Mouse (Mus musculus): Measurements from ENCODE around the gene Gcnt7. TPM values are rescaled to one million over a fixed set of nuclear protein-coding genes. Genes with fewer than 3 reads are reported as not detected.

The Gcnt7 gene
- total and polyA plus RNA-seq, 2 experiments from 2014 or later = 0.25 TPM; not detected in 1

DNA sequence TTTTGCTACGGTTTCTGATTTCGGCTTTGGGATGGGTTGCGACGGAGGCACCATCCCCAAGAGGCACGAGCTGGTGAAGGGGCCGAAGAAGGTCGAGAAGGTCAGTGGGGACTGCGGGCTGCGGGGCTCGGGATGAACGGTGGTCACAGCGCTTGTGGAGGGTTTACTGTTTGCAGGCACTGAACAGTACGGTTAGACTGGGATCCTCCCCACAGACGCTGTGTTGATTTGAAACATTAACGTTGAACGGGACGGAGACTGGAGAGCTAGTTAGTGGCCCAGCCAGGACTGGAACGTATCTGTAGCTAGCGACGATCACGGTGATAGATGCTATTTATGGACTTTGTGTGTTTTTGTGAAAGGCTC, 17.8 kb downstream of the Gcnt7 start:
- Histone ChIP-seq H3K27me3 (ENCODE audit: control insufficient read depth, insufficient read depth, low read length) (no peaks in the 10 kb centered on the region), H3K4me3 (ENCODE audit: low read depth, low read length) (peak overlapping the region; percentile 84), H3K4me2 (ENCODE audit: low read depth, low read length) (peak overlapping the region; percentile 71), H3K9me3 (replicated peaks; ENCODE audit: control insufficient read depth, low read length) (no peaks in the 10 kb centered on the region), H3K36me3 (replicated peaks; ENCODE audit: control insufficient read depth, insufficient read depth, low read length) (peaks cover 10% of the 10 kb centered on the region), H3K4me1 (ENCODE audit: control insufficient read depth, insufficient read depth) (peaks cover 14% of the 10 kb centered on the region), H3K27ac (ENCODE audit: low read depth) (peak overlapping the region; percentile 56; the same call in 1 of the 2 replicates), H3K9ac (replicated peaks; ENCODE audit: low read depth, low read length) (peak overlapping the region; percentile 47)
- DNase-seq (ENCODE audit: low spot score) (peak; percentile 7), ATAC-seq (ENCODE audit: insufficient read depth, low read depth) (peak; percentile 54)
- under 1% methylated on average over 21 of the region's 21 CpGs for WGBS
- TF ChIP-seq CTCF (IDR thresholded peaks at IDR 0.05; ENCODE audit: low read depth) (no peak), EP300 (IDR thresholded peaks at IDR 0.05; ENCODE audit: low read depth) (no peak)

- TF ChIP-seq CTCF (IDR thresholded peaks at IDR 0.05; ENCODE audit: low read depth) (no peak; the same call in 1 of the 2 replicates), EP300 (IDR thresholded peaks at IDR 0.05; ENCODE audit: low read depth) (no peak)
- H3K27ac ChIP-seq (ENCODE audit: low read depth) = peak within 1 kb of the TSS; percentile 58
- WGBS = 2% methylated on average over 35 of the region's 35 CpGs
- DNase-seq (ENCODE audit: low spot score) (peak; percentile 95), ATAC-seq (ENCODE audit: insufficient read depth, low read depth) (peak; percentile 97)
- peaks cover 4% of the 10 kb centered on the region for H3K36me3 ChIP-seq (replicated peaks; ENCODE audit: control insufficient read depth, insufficient read depth, low read length)
- H3K4me1 ChIP-seq (ENCODE audit: control insufficient read depth, insufficient read depth) = peaks cover 14% of the 10 kb centered on the region
- peak within 1 kb of the TSS; percentile 71 for H3K4me2 ChIP-seq (ENCODE audit: low read depth, low read length)
- H3K9me3 ChIP-seq (replicated peaks; ENCODE audit: control insufficient read depth, low read length) = no peaks in the 10 kb centered on the region
- no peaks in the 10 kb centered on the region for H3K27me3 ChIP-seq (ENCODE audit: control insufficient read depth, insufficient read depth, low read length)
- H3K4me3 ChIP-seq (ENCODE audit: low read depth, low read length) = peak within 1 kb of the TSS; percentile 84
- peak within 1 kb of the TSS; percentile 47 for H3K9ac ChIP-seq (replicated peaks; ENCODE audit: low read depth, low read length)
These were observed 18.4 kb downstream of the Gcnt7 start, which contains the start of gene Rtf2 for GRCm38 (mm10) chr2:172439843-172440639. Gene Rtf2 (plus strand): TSS chr2:172440556.

GRCm38 (mm10) chr2:172437371-172437952, 20.9 kb downstream of the Gcnt7 start:
- Histone ChIP-seq H3K4me3 (ENCODE audit: low read depth, low read length) (no peak overlapping the region), H3K27ac (ENCODE audit: low read depth) (no peak overlapping the region), H3K36me3 (replicated peaks; ENCODE audit: control insufficient read depth, insufficient read depth, low read length) (no peaks in the 10 kb centered on the region), H3K9me3 (replicated peaks; ENCODE audit: control insufficient read depth, low read length) (no peaks in the 10 kb centered on the region), H3K27me3 (ENCODE audit: control insufficient read depth, insufficient read depth, low read length) (no peaks in the 10 kb centered on the region), H3K4me2 (ENCODE audit: low read depth, low read length) (no peak overlapping the region), H3K9ac (replicated peaks; ENCODE audit: low read depth, low read length) (no peak overlapping the region), H3K4me1 (ENCODE audit: control insufficient read depth, insufficient read depth) (peaks cover 14% of the 10 kb centered on the region)
- 56% methylated on average over 16 of the region's 16 CpGs for WGBS
- ATAC-seq (ENCODE audit: insufficient read depth, low read depth) (no peak), DNase-seq (ENCODE audit: low spot score) (no peak)
- no peak for TF ChIP-seq CTCF (IDR thresholded peaks at IDR 0.05; ENCODE audit: low read depth)
- TF ChIP-seq EP300 (IDR thresholded peaks at IDR 0.05; ENCODE audit: low read depth) = no peak

DNA sequence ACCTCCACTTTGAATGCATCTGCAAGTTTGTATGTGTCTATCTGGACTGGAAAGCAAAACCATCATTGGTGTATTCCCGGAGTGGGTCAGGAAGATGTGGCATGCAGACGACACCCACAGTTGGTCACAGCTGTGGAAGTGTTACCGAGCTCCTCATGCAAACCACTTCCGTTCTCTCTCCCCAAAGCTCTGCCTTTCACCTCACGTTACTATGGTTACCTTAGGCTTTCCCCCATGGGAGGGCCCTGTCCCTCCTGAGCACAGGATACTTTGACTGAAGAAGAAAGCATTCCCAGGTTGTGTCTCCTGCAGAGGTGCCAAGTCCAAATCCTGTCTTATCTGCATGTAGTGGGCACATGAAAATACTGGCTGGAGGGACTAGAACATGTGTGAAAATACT, 24.6 kb downstream of the Gcnt7 start:
- H3K4me3 ChIP-seq (ENCODE audit: low read depth, low read length) = no peak overlapping the region
- H3K36me3 ChIP-seq (replicated peaks; ENCODE audit: control insufficient read depth, insufficient read depth, low read length) = no peaks in the 10 kb centered on the region
- TF ChIP-seq EP300 (IDR thresholded peaks at IDR 0.05; ENCODE audit: low read depth) = no peak
- TF ChIP-seq CTCF (IDR thresholded peaks at IDR 0.05; ENCODE audit: low read depth) = no peak
- H3K27me3 ChIP-seq (ENCODE audit: control insufficient read depth, insufficient read depth, low read length) = no peaks in the 10 kb centered on the region
- 42% methylated on average over 5 of the region's 5 CpGs for WGBS
- no peaks in the 10 kb centered on the region for H3K9me3 ChIP-seq (replicated peaks; ENCODE audit: control insufficient read depth, low read length)
- no peak overlapping the region for H3K9ac ChIP-seq (replicated peaks; ENCODE audit: low read depth, low read length)
- no peak overlapping the region for H3K27ac ChIP-seq (ENCODE audit: low read depth)
- no peak overlapping the region for H3K4me2 ChIP-seq (ENCODE audit: low read depth, low read length)
- ATAC-seq (ENCODE audit: insufficient read depth, low read depth) (no peak), DNase-seq (ENCODE audit: low spot score) (no peak)
- peaks cover 11% of the 10 kb centered on the region for H3K4me1 ChIP-seq (ENCODE audit: control insufficient read depth, insufficient read depth)

DNA sequence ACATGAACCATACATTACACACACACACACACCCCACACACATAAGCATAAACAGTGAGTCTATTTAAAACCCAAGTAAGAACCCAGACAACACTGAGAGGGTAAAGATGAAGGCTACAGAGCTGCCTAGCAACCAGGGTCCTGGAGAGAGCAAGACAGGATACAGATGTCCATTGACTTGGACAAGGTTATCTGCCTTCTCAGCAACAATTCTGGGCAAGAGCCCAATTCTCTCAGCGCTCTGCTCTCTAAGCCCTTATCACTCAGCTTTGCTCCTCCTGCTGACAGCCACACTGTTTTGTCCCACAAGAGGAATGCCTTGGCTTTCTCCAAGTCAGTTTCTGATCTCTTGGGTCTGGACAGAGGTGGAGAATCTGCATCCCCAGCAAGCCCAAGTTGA, 27.8 kb downstream of the Gcnt7 start:
- 0% methylated on average over 1 of the region's 1 CpGs for WGBS
- no peak overlapping the region for H3K4me2 ChIP-seq (ENCODE audit: low read depth, low read length)
- TF ChIP-seq CTCF (IDR thresholded peaks at IDR 0.05; ENCODE audit: low read depth) (no peak), EP300 (IDR thresholded peaks at IDR 0.05; ENCODE audit: low read depth) (0 out of 2 replicates have a peak, but pooled peaks have one; percentile 35)
- H3K27me3 ChIP-seq (ENCODE audit: control insufficient read depth, insufficient read depth, low read length) = no peaks in the 10 kb centered on the region
- no peak overlapping the region for H3K27ac ChIP-seq (ENCODE audit: low read depth)
- H3K9me3 ChIP-seq (replicated peaks; ENCODE audit: control insufficient read depth, low read length) = no peaks in the 10 kb centered on the region
- H3K4me3 ChIP-seq (ENCODE audit: low read depth, low read length) = no peak overlapping the region
- ATAC-seq (ENCODE audit: insufficient read depth, low read depth) = peak; percentile 96
- H3K36me3 ChIP-seq (replicated peaks; ENCODE audit: control insufficient read depth, insufficient read depth, low read length) = no peaks in the 10 kb centered on the region
- H3K4me1 ChIP-seq (ENCODE audit: control insufficient read depth, insufficient read depth) = peaks cover 11% of the 10 kb centered on the region
- DNase-seq (ENCODE audit: low spot score) = peak; percentile 92
- no peak overlapping the region for H3K9ac ChIP-seq (replicated peaks; ENCODE audit: low read depth, low read length)
